Mouse (Mus musculus) stomach, embryonic 16.5 days (tissue): ENCODE results near the gene Zc3hav1. TPM values are rescaled to one million over a fixed set of nuclear protein-coding genes. Genes with fewer than 3 reads are reported as not detected.

ENCODE experiments used
- ATAC-seq: fragments of 200-750 bp; cut with Nextera tagmentation; 2 replicates; pipeline ENCODE4 v1.8.0; 2017; ENCODE audit warnings: moderate number of reproducible peaks, moderate TSS enrichment; ENCODE audit not compliant: insufficient read depth, low FRiP score
- H3K27ac ChIP-seq: fragments of 300-500 bp; sonication (generic); 2 replicates; pipeline ENCODE4 v1.5.1; 2014; ENCODE audit warnings: low read length
- H3K27me3 ChIP-seq: fragments of 300-500 bp; sonication (generic); 2 replicates; pipeline ENCODE4 v1.6.1; 2014; ENCODE audit warnings: low read length, control low read depth, mixed read lengths; ENCODE audit not compliant: control insufficient read depth, insufficient read depth
- H3K36me3 ChIP-seq: fragments of 300-500 bp; sonication (generic); 2 replicates; pipeline ENCODE4 v1.6.1; 2014; ENCODE audit warnings: low read length; ENCODE audit not compliant: control insufficient read depth, insufficient read depth
- H3K4me1 ChIP-seq: fragments of 300-500 bp; sonication (generic); 2 replicates; pipeline ENCODE4 v1.6.1; 2014; ENCODE audit warnings: low read length, control low read depth, mixed read lengths; ENCODE audit not compliant: control insufficient read depth, insufficient read depth
- H3K4me2 ChIP-seq: fragments of 300-500 bp; sonication (generic); 2 replicates; pipeline ENCODE4 v1.6.1; 2014; ENCODE audit warnings: low read depth, low read length, mixed read lengths
- H3K4me3 ChIP-seq: fragments of 300-500 bp; sonication (generic); replicated peaks from 2 replicates; pipeline ENCODE4 v1.5.1; 2014; ENCODE audit warnings: mild to moderate bottlenecking, low read length
- H3K9ac ChIP-seq: fragments of 300-500 bp; sonication (generic); 2 replicates; pipeline ENCODE4 v1.6.1; 2014; ENCODE audit warnings: low read length
- H3K9me3 ChIP-seq: fragments of 300-500 bp; sonication (generic); replicated peaks from 2 replicates; pipeline ENCODE4 v1.6.1; 2016; ENCODE audit warnings: low read length, control low read depth; ENCODE audit not compliant: control insufficient read depth
- WGBS: fragments of 180-500 bp; shearing (Covaris S2); extraction: QIAGEN DNeasy Blood & Tissue Kit; methylation state at CpG from one replicate; pipeline ENCODE4 v1.1.7; 2014; 5-methylcytosine and 5-hydroxymethylcytosine counted together
- polyA plus RNA-seq: library from polyadenylated mRNA; unstranded; fragments of >200 nt; fragmentation: Nextera tagmentation; extraction: Ambion mirVana; gene quantifications from 2 replicates; pipeline ENCODE4 v1.2.1, GENCODE M21; 2015

Zc3hav1 gene
- polyA plus RNA-seq, 1 experiment from 2014 or later = 10.0 TPM

GRCm38 (mm10) chr6:38284422-38284821, 70.0 kb downstream of the Zc3hav1 start:
- H3K4me2 ChIP-seq = no peak overlapping the region
- peaks cover 46% of the 10 kb centered on the region for H3K36me3 ChIP-seq
- H3K27ac ChIP-seq = no peak overlapping the region
- no peak for ATAC-seq
- 97% methylated on average over 19 of the region's 19 CpGs for WGBS
- H3K27me3 ChIP-seq = no peaks in the 10 kb centered on the region
- H3K4me3 ChIP-seq = no peak overlapping the region
- no peak overlapping the region for H3K9ac ChIP-seq
- no peaks in the 10 kb centered on the region for H3K4me1 ChIP-seq
- peaks cover 15% of the 10 kb centered on the region for H3K9me3 ChIP-seq

- no peaks in the 10 kb centered on the region for H3K27me3 ChIP-seq
- no peaks in the 10 kb centered on the region for H3K36me3 ChIP-seq
- H3K27ac ChIP-seq = no peak overlapping the region
- H3K4me3 ChIP-seq = no peak overlapping the region
- no peak overlapping the region for H3K9ac ChIP-seq
- no peak overlapping the region for H3K4me2 ChIP-seq
- no peaks in the 10 kb centered on the region for H3K9me3 ChIP-seq
- H3K4me1 ChIP-seq = no peaks in the 10 kb centered on the region
- ATAC-seq = no peak
- 72% methylated on average over 7 of the region's 7 CpGs for WGBS
These were observed 89.9 kb downstream of the Zc3hav1 start for GRCm38 (mm10) chr6:38264466-38264865.

GRCm38 (mm10) chr6:38263393-38264159, 90.8 kb downstream of the Zc3hav1 start:
- Histone ChIP-seq H3K4me1 (no peaks in the 10 kb centered on the region), H3K9me3 (no peaks in the 10 kb centered on the region), H3K9ac (no peak overlapping the region), H3K27ac (no peak overlapping the region), H3K4me3 (no peak overlapping the region), H3K4me2 (no peak overlapping the region), H3K27me3 (no peaks in the 10 kb centered on the region), H3K36me3 (no peaks in the 10 kb centered on the region)
- 66% methylated on average over 5 of the region's 5 CpGs for whole genome bisulfite sequencing
- no peak; the same call in 1 of the 2 replicates for ATAC-seq

- ATAC-seq = no peak
- Histone ChIP-seq H3K36me3 (no peaks in the 10 kb centered on the region), H3K4me2 (no peak overlapping the region), H3K4me3 (no peak overlapping the region), H3K4me1 (no peaks in the 10 kb centered on the region), H3K27me3 (no peaks in the 10 kb centered on the region), H3K9me3 (no peaks in the 10 kb centered on the region), H3K27ac (no peak overlapping the region), H3K9ac (no peak overlapping the region)
- 71% methylated on average over 4 of the region's 4 CpGs for WGBS
These were observed 92.5 kb downstream of the Zc3hav1 start for GRCm38 (mm10) chr6:38261877-38262276.

GRCm38 (mm10) chr6:38257506-38257905, 96.9 kb downstream of the Zc3hav1 start:
- H3K9ac ChIP-seq = no peak overlapping the region
- no peaks in the 10 kb centered on the region for H3K9me3 ChIP-seq
- H3K4me1 ChIP-seq = peaks cover 11% of the 10 kb centered on the region
- no peaks in the 10 kb centered on the region for H3K27me3 ChIP-seq
- H3K36me3 ChIP-seq = no peaks in the 10 kb centered on the region
- no peak for ATAC-seq
- H3K4me2 ChIP-seq = no peak overlapping the region
- no peak overlapping the region for H3K4me3 ChIP-seq
- WGBS = 95% methylated on average over 8 of the region's 8 CpGs
- no peak overlapping the region for H3K27ac ChIP-seq

GRCm38 (mm10) chr6:38256793-38257192, 97.6 kb downstream of the Zc3hav1 start:
- Histone ChIP-seq H3K9ac (no peak overlapping the region), H3K9me3 (no peaks in the 10 kb centered on the region), H3K4me1 (peaks cover 15% of the 10 kb centered on the region), H3K4me3 (no peak overlapping the region), H3K27ac (no peak overlapping the region), H3K36me3 (no peaks in the 10 kb centered on the region), H3K27me3 (no peaks in the 10 kb centered on the region), H3K4me2 (no peak overlapping the region)
- ATAC-seq = no peak
- 78% methylated on average over 4 of the region's 4 CpGs for WGBS

GRCm38 (mm10) chr6:38255794-38256193, 98.6 kb downstream of the Zc3hav1 start:
- Histone ChIP-seq H3K4me1 (peaks cover 15% of the 10 kb centered on the region), H3K27me3 (no peaks in the 10 kb centered on the region), H3K27ac (no peak overlapping the region), H3K9me3 (no peaks in the 10 kb centered on the region), H3K4me3 (no peak overlapping the region), H3K4me2 (no peak overlapping the region), H3K36me3 (no peaks in the 10 kb centered on the region), H3K9ac (no peak overlapping the region)
- ATAC-seq = no peak
- WGBS = 75% methylated on average over 2 of the region's 2 CpGs

Other genes starting within 250 kb of the Zc3hav1 start
- 2.6 and 2.9 TPM in 2 replicates for gene Tmem213, start 245.3 kb downstream of the Zc3hav1 start, polyA plus RNA-seq
- gene Atp6v0a4, start 230.0 kb downstream of the Zc3hav1 start, polyA plus RNA-seq = 9.3 and 17.7 TPM in 2 replicates
- 2.3 and 2.4 TPM in 2 replicates for gene D630045J12Rik, start 100.6 kb downstream of the Zc3hav1 start, polyA plus RNA-seq
- 6.9 and 7.0 TPM in 2 replicates for gene Zc3hav1l, start 55.3 kb downstream of the Zc3hav1 start, polyA plus RNA-seq
- 4.6 and 5.6 TPM in 2 replicates for gene Ttc26, start 26.9 kb upstream of the Zc3hav1 start, polyA plus RNA-seq
- 8.5 and 13.0 TPM in 2 replicates for gene Ubn2, start 79.3 kb upstream of the Zc3hav1 start, polyA plus RNA-seq
- 138 and 140 TPM in 2 replicates for gene Fmc1, start 178.9 kb upstream of the Zc3hav1 start, polyA plus RNA-seq
- gene Luc7l2, start 196.7 kb upstream of the Zc3hav1 start, polyA plus RNA-seq = 32.9 and 37.7 TPM in 2 replicates